Mouse (Mus musculus): ENCODE data around the gene Tceal8.
A peak's percentile ranks its signal among the peaks of the same experiment; 100 is the strongest.
"Not testable (repeated sequence)": the region's sequence is repeated elsewhere in the genome, so short reads cannot be mapped to it uniquely, and the experiment has no call there.

Gene Tceal8

GRCm38 (mm10) chrX:136172118-136172551 is at the start of gene Tceal8:
TSS of gene Tceal8 (minus strand) at chrX:136172342.
- DNase-seq: peak; percentile 69 to 85

- DNase-seq: no peak
Measured at GRCm38 (mm10) chrX:136216303-136216702, 44.2 kb upstream of the Tceal8 start.

GRCm38 (mm10) chrX:136214729-136215677 is 42.9 kb upstream of the Tceal8 start, which contains the start of the genes Tceal7 and Bex1:
TSS of gene Tceal7 (plus strand) at chrX:136214779.
TSS of gene Bex1 (minus strand) at chrX:136215513.
- peak; percentile 17 to 27 for DNase-seq

- DNase-seq: no peak
Measured at GRCm38 (mm10) chrX:136213396-136213795, 41.3 kb upstream of the Tceal8 start.

GRCm38 (mm10) chrX:136204406-136204805 is 32.3 kb upstream of the Tceal8 start:
- no peak for DNase-seq

GRCm38 (mm10) chrX:136203664-136204066 is 31.5 kb upstream of the Tceal8 start, which contains the start of gene Tceal5:
TSS of gene Tceal5 (minus strand) at chrX:136203876.
- DNase-seq: peak; percentile 70 to 81

GRCm38 (mm10) chrX:136203257-136203656 is 31.1 kb upstream of the Tceal8 start:
- no peak for DNase-seq

- DNase-seq: peak; percentile 7 to 47
Measured at GRCm38 (mm10) chrX:136196873-136197272, 24.7 kb upstream of the Tceal8 start.

GRCm38 (mm10) chrX:136195193-136195944 is 23.2 kb upstream of the Tceal8 start:
- DNase-seq: no peak

- no peak for DNase-seq
Measured at GRCm38 (mm10) chrX:136183107-136183506, 11.0 kb upstream of the Tceal8 start.

GRCm38 (mm10) chrX:136180897-136181553 is 8.9 kb upstream of the Tceal8 start:
- no peak for DNase-seq

- peak in 1 of 2 experiments; percentile 4 for DNase-seq
Measured at GRCm38 (mm10) chrX:136172786-136173185, 644 bp upstream of the Tceal8 start.

GRCm38 (mm10) chrX:136171189-136172117 is 689 bp downstream of the Tceal8 start:
- DNase-seq: peak; percentile 40 to 64

- no peak for DNase-seq
Measured at GRCm38 (mm10) chrX:136170625-136171024, 1.5 kb downstream of the Tceal8 start.

GRCm38 (mm10) chrX:136144195-136144594 is 27.9 kb downstream of the Tceal8 start:
- DNase-seq: no peak

- no peak for DNase-seq
Measured at GRCm38 (mm10) chrX:136143711-136144110, 28.4 kb downstream of the Tceal8 start.

GRCm38 (mm10) chrX:136141385-136141784 is 30.8 kb downstream of the Tceal8 start:
- no peak for DNase-seq

- DNase-seq: peak in 1 of 2 experiments; percentile 10
Measured at GRCm38 (mm10) chrX:136139640-136140004, 32.5 kb downstream of the Tceal8 start.

- not testable (repeated sequence) for DNase-seq
Measured at GRCm38 (mm10) chrX:136138827-136139639, 33.1 kb downstream of the Tceal8 start, which contains the start of gene Bex4. TSS of gene Bex4 (plus strand) at chrX:136138996.

- no peak for DNase-seq
Measured at GRCm38 (mm10) chrX:136135559-136135958, 36.6 kb downstream of the Tceal8 start.

GRCm38 (mm10) chrX:136127744-136128064 is 44.4 kb downstream of the Tceal8 start:
- DNase-seq: peak; percentile 56 to 64
